Mouse (Mus musculus): ENCODE results near the gene Hrh2.

Hrh2 gene

GRCm38 (mm10) chr13:54215777-54216316 is 23.9 kb downstream of the Hrh2 start:
- ATAC-seq (ENCODE audit: low TSS enrichment): no peak

GRCm38 (mm10) chr13:54218341-54218740 is 26.4 kb downstream of the Hrh2 start:
- peak; percentile 81 for ATAC-seq (ENCODE audit: low TSS enrichment)

- no peak for ATAC-seq (ENCODE audit: low TSS enrichment)
These were observed 29.8 kb downstream of the Hrh2 start for GRCm38 (mm10) chr13:54221631-54222179.

GRCm38 (mm10) chr13:54222921-54223769 is 31.2 kb downstream of the Hrh2 start:
- no peak for ATAC-seq (ENCODE audit: low TSS enrichment)

- peak; percentile 76 for ATAC-seq (ENCODE audit: low TSS enrichment)
These were observed 36.1 kb downstream of the Hrh2 start for GRCm38 (mm10) chr13:54227916-54228483.

- ATAC-seq (ENCODE audit: low TSS enrichment): no peak
These were observed 38.2 kb downstream of the Hrh2 start for GRCm38 (mm10) chr13:54230081-54230480.

- no peak for ATAC-seq (ENCODE audit: low TSS enrichment)
These were observed 39.9 kb downstream of the Hrh2 start for GRCm38 (mm10) chr13:54231868-54232267.

GRCm38 (mm10) chr13:54237512-54237911 is 45.6 kb downstream of the Hrh2 start:
- ATAC-seq (ENCODE audit: low TSS enrichment): no peak

- no peak for ATAC-seq (ENCODE audit: low TSS enrichment)
These were observed 46.8 kb downstream of the Hrh2 start for GRCm38 (mm10) chr13:54238585-54239323.

- ATAC-seq (ENCODE audit: low TSS enrichment): no peak
These were observed 50.5 kb downstream of the Hrh2 start for GRCm38 (mm10) chr13:54242380-54242779.

- ATAC-seq (ENCODE audit: low TSS enrichment): peak; percentile 79
These were observed 53.3 kb downstream of the Hrh2 start for GRCm38 (mm10) chr13:54245204-54245603.

GRCm38 (mm10) chr13:54247545-54247944 is 55.6 kb downstream of the Hrh2 start:
- ATAC-seq (ENCODE audit: low TSS enrichment): peak; percentile 83

GRCm38 (mm10) chr13:54248436-54248995 is 56.6 kb downstream of the Hrh2 start:
- no peak for ATAC-seq (ENCODE audit: low TSS enrichment)

GRCm38 (mm10) chr13:54249007-54249406 is 57.1 kb downstream of the Hrh2 start:
- no peak for ATAC-seq (ENCODE audit: low TSS enrichment)

- no peak for ATAC-seq (ENCODE audit: low TSS enrichment)
These were observed 58.4 kb downstream of the Hrh2 start for GRCm38 (mm10) chr13:54250346-54250745.

- ATAC-seq (ENCODE audit: low TSS enrichment): no peak
These were observed 59.8 kb downstream of the Hrh2 start for GRCm38 (mm10) chr13:54251541-54252225.

- peak; percentile 75 for ATAC-seq (ENCODE audit: low TSS enrichment)
These were observed 65.8 kb downstream of the Hrh2 start for GRCm38 (mm10) chr13:54257580-54258223.

- ATAC-seq (ENCODE audit: low TSS enrichment): no peak
These were observed 66.4 kb downstream of the Hrh2 start for GRCm38 (mm10) chr13:54258231-54258743.

- peak; percentile 71 for ATAC-seq (ENCODE audit: low TSS enrichment)
These were observed 68.4 kb downstream of the Hrh2 start for GRCm38 (mm10) chr13:54260318-54260717.
